Mouse (Mus musculus): Measurements from ENCODE around the gene Gm21748. TPM values are rescaled to one million over a fixed set of nuclear protein-coding genes. Genes with fewer than 3 reads are reported as not detected.
"Not testable (repeated sequence)": the region's sequence is repeated elsewhere in the genome, so short reads cannot be mapped to it uniquely, and the experiment has no call there.

Gene Gm21748
- total RNA-seq (2018; cell fraction: chromatin; rRNA removed), result not detected
- not detected for total RNA-seq (2018; cell fraction: cytosol; rRNA removed)
- total RNA-seq (2018; cell fraction: nucleus; rRNA removed), result not detected
- not detected in 3 replicates for polyA plus RNA-seq (2018)

- H3K36me3 ChIP-seq (ENCODE audit: inconsistent target); H3K27ac ChIP-seq; H3K79me2 ChIP-seq (ENCODE audit: inconsistent target); H3K4me3 ChIP-seq (ENCODE audit: inconsistent target): not testable (repeated sequence)
- no CpG with 5 or more reads among the region's 8 CpGs for WGBS (ENCODE audit: missing documents)
Measured at GRCm38 (mm10) chrY:90839077-90839476, at the start of gene Gm21748. Gene Gm21748 (minus strand): TSS chrY:90839177.

Other genes starting within 250 kb of the Gm21748 start
- not detected in 3 replicates for gene Gm21860, start 84.4 kb downstream of the Gm21748 start, polyA plus RNA-seq (2018)
- gene Gm47283, start 54.4 kb downstream of the Gm21748 start, polyA plus RNA-seq (2018), result not detected in 3 replicates